Mouse (Mus musculus) C2C12 (cell line): ENCODE measurements around the gene Pifo. TPM values are rescaled to one million over a fixed set of nuclear protein-coding genes. Genes with fewer than 3 reads are reported as not detected.
A peak's percentile ranks its signal among the peaks of the same experiment; 100 is the strongest.

Experiments
- H3K27me3 ChIP-seq: one replicate; pipeline ENCODE4 v1.6.1; 2011; ENCODE audit not compliant: control insufficient read depth, insufficient read depth, insufficient read length
- H3K36me3 ChIP-seq: one replicate; pipeline ENCODE4 v1.6.1; 2011; ENCODE audit not compliant: control insufficient read depth, insufficient read depth
- H3K4me3 ChIP-seq: one replicate; pipeline ENCODE4 v1.5.1; 2011; ENCODE audit warnings: mild to moderate bottlenecking, control low read depth; ENCODE audit not compliant: poor library complexity, insufficient read depth, severe bottlenecking
- H3K79me2 ChIP-seq: one replicate; pipeline ENCODE4 v1.6.1; 2011; ENCODE audit not compliant: control insufficient read depth, insufficient read depth
- H3K79me3 ChIP-seq: one replicate; pipeline ENCODE4 v1.6.1; 2011; ENCODE audit warnings: low read depth, control low read depth
- H3ac ChIP-seq: one replicate; pipeline ENCODE3; 2011; ENCODE audit warnings: low read depth; ENCODE audit not compliant: control insufficient read depth, insufficient read length
- CEBPB ChIP-seq: IDR thresholded peaks from one replicate; pipeline ENCODE4 v1.6.1; 2011; ENCODE audit warnings: low read depth, mild to moderate bottlenecking, control low read depth, moderate library complexity
- CTCF ChIP-seq: IDR thresholded peaks from one replicate; pipeline ENCODE4 v1.5.1; 2011; ENCODE audit not compliant: control insufficient read depth, insufficient read depth, insufficient read length
- FOSL1 ChIP-seq: IDR thresholded peaks from one replicate; pipeline ENCODE4 v1.8.0; 2011; ENCODE audit warnings: mild to moderate bottlenecking, low read length; ENCODE audit not compliant: poor library complexity, insufficient read depth, severe bottlenecking
- MAX ChIP-seq: IDR thresholded peaks from one replicate; pipeline ENCODE4 v1.6.1; 2011; ENCODE audit warnings: mild to moderate bottlenecking, control low read depth
- MYOD1 ChIP-seq: IDR thresholded peaks from one replicate; pipeline ENCODE4 v1.6.1; 2011; ENCODE audit warnings: low read depth; ENCODE audit not compliant: control insufficient read depth, insufficient read length
- MYOG ChIP-seq: IDR thresholded peaks from one replicate; pipeline ENCODE4 v1.6.1; 2011; ENCODE audit not compliant: control insufficient read depth, insufficient read length; ENCODE audit errors: extremely low read depth
- USF1 ChIP-seq: IDR thresholded peaks from one replicate; pipeline ENCODE4 v1.6.1; 2011; ENCODE audit warnings: low read depth, mild to moderate bottlenecking, control low read depth, moderate library complexity
- polyA plus RNA-seq: library from polyadenylated mRNA; unstranded; fragments of >200 nt; fragmentation: generic; extraction: Trizol; gene quantifications from one replicate; pipeline ENCODE4 v1.2.1, GENCODE M21; 2012; ENCODE audit warnings: missing spikeins

Gene Pifo
- polyA plus RNA-seq, 1 experiment = not detected

- TF ChIP-seq MAX (no peak), FOSL1 (no peak), MYOD1 (no peak), CTCF (no peak), USF1 (no peak), CEBPB (no peak), MYOG (no peak)
- H3ac ChIP-seq = no peak overlapping the region
- H3K79me3 ChIP-seq = no peaks in the 10 kb centered on the region
- H3K79me2 ChIP-seq = no peaks in the 10 kb centered on the region
- peaks cover 15% of the 10 kb centered on the region for H3K36me3 ChIP-seq
- no peak overlapping the region for H3K4me3 ChIP-seq
- no peaks in the 10 kb centered on the region for H3K27me3 ChIP-seq
Observed at GRCm38 (mm10) chr3:105974174-105974573, 40.3 kb downstream of the Pifo start.

GRCm38 (mm10) chr3:105973411-105973810 is 41.0 kb downstream of the Pifo start, which contains the start of gene Ovgp1:
Gene Ovgp1, plus strand, starts transcription at chr3:105973711.
- Histone ChIP-seq H3K79me3 (no peaks in the 10 kb centered on the region), H3ac (no peak within 1 kb of the TSS), H3K27me3 (no peaks in the 10 kb centered on the region), H3K4me3 (no peak within 1 kb of the TSS), H3K36me3 (peaks cover 22% of the 10 kb centered on the region), H3K79me2 (no peaks in the 10 kb centered on the region)
- TF ChIP-seq MAX (no peak), USF1 (no peak), CTCF (no peak), MYOG (no peak), MYOD1 (no peak), CEBPB (no peak), FOSL1 (no peak)

GRCm38 (mm10) chr3:105971831-105972446 is 42.5 kb downstream of the Pifo start:
- no peaks in the 10 kb centered on the region for H3K79me3 ChIP-seq
- no peak for TF ChIP-seq MYOD1
- H3ac ChIP-seq = no peak overlapping the region
- H3K36me3 ChIP-seq = peaks cover 37% of the 10 kb centered on the region
- H3K27me3 ChIP-seq = no peaks in the 10 kb centered on the region
- H3K4me3 ChIP-seq = no peak overlapping the region
- H3K79me2 ChIP-seq = no peaks in the 10 kb centered on the region

DNA sequence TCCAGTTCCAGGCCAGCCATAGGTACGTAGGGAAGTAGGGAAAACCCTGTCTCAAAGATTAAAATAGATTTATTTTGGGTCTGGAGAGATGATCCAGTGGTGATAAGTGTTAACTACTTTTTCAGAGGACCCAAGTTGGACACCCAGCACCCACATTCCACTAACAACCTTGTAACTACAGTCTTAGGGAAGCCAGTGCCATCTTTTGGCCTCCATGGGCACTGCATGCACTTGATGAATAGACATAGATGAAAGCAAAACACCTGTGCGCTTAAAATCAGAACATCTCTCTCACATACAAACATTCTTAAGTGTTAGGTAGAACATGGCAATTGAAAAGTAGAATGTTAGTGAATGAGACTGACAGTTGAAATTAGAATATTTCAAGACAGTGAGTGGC is 53.7 kb downstream of the Pifo start:
- peaks cover 80% of the 10 kb centered on the region for H3K36me3 ChIP-seq
- no peaks in the 10 kb centered on the region for H3K27me3 ChIP-seq
- H3ac ChIP-seq = no peak overlapping the region
- TF ChIP-seq CTCF (no peak), MAX (no peak), USF1 (no peak), MYOD1 (no peak), MYOG (no peak), FOSL1 (no peak)
- H3K79me2 ChIP-seq = peaks cover 90% of the 10 kb centered on the region
- no peak overlapping the region for H3K4me3 ChIP-seq
- H3K79me3 ChIP-seq = peaks cover 65% of the 10 kb centered on the region

- no peak for TF ChIP-seq FOSL1
- no peak for TF ChIP-seq MAX
- no peak for TF ChIP-seq USF1
- TF ChIP-seq MYOD1 = no peak
- Histone ChIP-seq H3K4me3 (peak within 1 kb of the TSS; percentile 99), H3K79me3 (peaks cover 65% of the 10 kb centered on the region), H3K27me3 (no peaks in the 10 kb centered on the region), H3ac (peak within 1 kb of the TSS; percentile 100), H3K79me2 (peaks cover 95% of the 10 kb centered on the region), H3K36me3 (peaks cover 80% of the 10 kb centered on the region)
Observed at GRCm38 (mm10) chr3:105959999-105960398, 54.4 kb downstream of the Pifo start, which contains the start of gene Atp5f1. Gene Atp5f1, minus strand, starts transcription at chr3:105960099.

- peaks cover 65% of the 10 kb centered on the region for H3K79me3 ChIP-seq
- H3K27me3 ChIP-seq = no peaks in the 10 kb centered on the region
- peaks cover 97% of the 10 kb centered on the region for H3K79me2 ChIP-seq
- peak overlapping the region; percentile 99 for H3K4me3 ChIP-seq
- H3K36me3 ChIP-seq = peaks cover 80% of the 10 kb centered on the region
- TF ChIP-seq CTCF = no peak
- no peak for TF ChIP-seq MYOD1
- peak overlapping the region; percentile 100 for H3ac ChIP-seq
Observed at GRCm38 (mm10) chr3:105959585-105959984, 54.9 kb downstream of the Pifo start.
